Mouse (Mus musculus): ENCODE results near the gene Ehbp1. TPM values are rescaled to one million over a fixed set of nuclear protein-coding genes. Genes with fewer than 3 reads are reported as not detected.

The Ehbp1 gene
- polyA plus RNA-seq, 1 experiment from 2014 or later: 21.7 TPM

DNA sequence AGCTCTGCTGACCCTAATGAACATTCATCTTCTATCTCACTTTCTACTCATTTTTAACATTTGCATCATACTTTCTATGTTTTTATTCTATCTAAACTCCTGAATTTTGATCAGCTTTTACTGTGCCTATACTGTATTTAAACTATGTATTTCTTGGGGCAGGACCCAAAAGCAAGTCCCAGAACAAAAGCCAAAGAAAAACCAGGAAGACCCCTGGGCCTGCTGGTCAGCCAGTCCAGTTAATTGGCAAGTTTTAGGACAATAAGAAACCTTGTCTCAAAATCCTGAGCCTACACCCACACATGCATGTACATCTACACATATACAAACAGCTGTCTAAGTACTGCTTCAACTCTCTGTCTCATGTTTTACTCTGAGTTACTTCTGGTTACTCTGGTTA lies 161.9 kb downstream of the Ehbp1 start:
- Histone ChIP-seq H3K27me3 (ENCODE audit: control insufficient read depth, insufficient read depth, low read length) (no peaks in the 10 kb centered on the region), H3K9ac (replicated peaks; ENCODE audit: low read depth, low read length) (no peak overlapping the region), H3K4me1 (ENCODE audit: control insufficient read depth, insufficient read depth, low read length) (no peaks in the 10 kb centered on the region), H3K27ac (ENCODE audit: low read length) (no peak overlapping the region), H3K9me3 (ENCODE audit: control insufficient read depth, low read depth, low read length) (no peaks in the 10 kb centered on the region), H3K4me2 (replicated peaks; ENCODE audit: low read depth, low read length) (no peak overlapping the region), H3K4me3 (ENCODE audit: low read depth, low read length) (no peak overlapping the region), H3K36me3 (ENCODE audit: control insufficient read depth, insufficient read depth, low read length) (no peaks in the 10 kb centered on the region)
- no peak for ATAC-seq (ENCODE audit: insufficient number of reproducible peaks, insufficient read depth, low FRiP score, low read depth)

DNA sequence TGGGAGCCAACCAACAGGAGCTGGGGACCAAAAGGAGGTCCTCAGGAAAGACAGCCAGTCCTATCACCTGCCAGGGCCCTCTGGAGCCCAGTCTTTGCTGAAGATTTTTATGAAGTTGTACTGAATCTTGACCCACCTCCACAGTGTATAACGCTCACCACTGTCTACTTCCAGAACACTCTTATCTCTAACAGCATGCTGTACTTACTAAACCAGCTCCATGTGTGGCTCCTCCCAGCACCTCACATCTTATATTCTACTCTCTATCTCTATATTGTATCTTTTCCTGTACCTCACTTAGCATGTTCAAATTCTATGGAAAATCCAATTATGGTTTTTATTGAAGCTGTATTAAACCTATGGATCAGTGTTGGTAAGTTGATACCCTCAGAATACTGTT lies 163.5 kb downstream of the Ehbp1 start:
- no peak for ATAC-seq (ENCODE audit: insufficient number of reproducible peaks, insufficient read depth, low FRiP score, low read depth)
- H3K9ac ChIP-seq (replicated peaks; ENCODE audit: low read depth, low read length): no peak overlapping the region
- no peaks in the 10 kb centered on the region for H3K9me3 ChIP-seq (ENCODE audit: control insufficient read depth, low read depth, low read length)
- H3K4me3 ChIP-seq (ENCODE audit: low read depth, low read length): no peak overlapping the region
- no peaks in the 10 kb centered on the region for H3K27me3 ChIP-seq (ENCODE audit: control insufficient read depth, insufficient read depth, low read length)
- no peak overlapping the region for H3K4me2 ChIP-seq (replicated peaks; ENCODE audit: low read depth, low read length)
- no peaks in the 10 kb centered on the region for H3K4me1 ChIP-seq (ENCODE audit: control insufficient read depth, insufficient read depth, low read length)
- no peaks in the 10 kb centered on the region for H3K36me3 ChIP-seq (ENCODE audit: control insufficient read depth, insufficient read depth, low read length)
- no peak overlapping the region for H3K27ac ChIP-seq (ENCODE audit: low read length)
- 85% methylated on average over 1 of the region's 1 CpGs for WGBS

DNA sequence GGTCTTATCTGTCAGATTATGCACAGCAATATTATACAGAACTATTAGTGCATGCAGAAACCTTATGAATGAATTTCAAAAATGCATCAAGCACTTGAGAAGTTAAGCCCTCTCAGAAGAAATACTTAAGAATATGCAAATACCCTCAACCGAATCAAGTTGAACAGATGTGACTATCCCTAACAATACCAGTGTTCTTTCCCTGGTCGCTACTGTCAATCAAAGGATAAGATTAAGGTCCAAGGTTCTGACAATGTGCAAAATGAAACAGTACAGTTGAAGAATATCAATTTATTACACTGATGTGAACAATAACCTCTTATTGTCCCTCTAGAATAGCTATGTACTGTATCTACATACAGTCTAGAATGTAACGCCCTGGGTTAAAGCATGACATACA lies 167.8 kb downstream of the Ehbp1 start:
- ATAC-seq (ENCODE audit: insufficient number of reproducible peaks, insufficient read depth, low FRiP score, low read depth): no peak
- WGBS: 88% methylated on average over 3 of the region's 3 CpGs
- Histone ChIP-seq H3K36me3 (ENCODE audit: control insufficient read depth, insufficient read depth, low read length) (peaks cover 5% of the 10 kb centered on the region; the same call in 1 of the 2 replicates), H3K4me1 (ENCODE audit: control insufficient read depth, insufficient read depth, low read length) (no peaks in the 10 kb centered on the region), H3K4me2 (replicated peaks; ENCODE audit: low read depth, low read length) (no peak overlapping the region), H3K9me3 (ENCODE audit: control insufficient read depth, low read depth, low read length) (no peaks in the 10 kb centered on the region), H3K27me3 (ENCODE audit: control insufficient read depth, insufficient read depth, low read length) (no peaks in the 10 kb centered on the region), H3K4me3 (ENCODE audit: low read depth, low read length) (no peak overlapping the region), H3K9ac (replicated peaks; ENCODE audit: low read depth, low read length) (no peak overlapping the region), H3K27ac (ENCODE audit: low read length) (no peak overlapping the region)

DNA sequence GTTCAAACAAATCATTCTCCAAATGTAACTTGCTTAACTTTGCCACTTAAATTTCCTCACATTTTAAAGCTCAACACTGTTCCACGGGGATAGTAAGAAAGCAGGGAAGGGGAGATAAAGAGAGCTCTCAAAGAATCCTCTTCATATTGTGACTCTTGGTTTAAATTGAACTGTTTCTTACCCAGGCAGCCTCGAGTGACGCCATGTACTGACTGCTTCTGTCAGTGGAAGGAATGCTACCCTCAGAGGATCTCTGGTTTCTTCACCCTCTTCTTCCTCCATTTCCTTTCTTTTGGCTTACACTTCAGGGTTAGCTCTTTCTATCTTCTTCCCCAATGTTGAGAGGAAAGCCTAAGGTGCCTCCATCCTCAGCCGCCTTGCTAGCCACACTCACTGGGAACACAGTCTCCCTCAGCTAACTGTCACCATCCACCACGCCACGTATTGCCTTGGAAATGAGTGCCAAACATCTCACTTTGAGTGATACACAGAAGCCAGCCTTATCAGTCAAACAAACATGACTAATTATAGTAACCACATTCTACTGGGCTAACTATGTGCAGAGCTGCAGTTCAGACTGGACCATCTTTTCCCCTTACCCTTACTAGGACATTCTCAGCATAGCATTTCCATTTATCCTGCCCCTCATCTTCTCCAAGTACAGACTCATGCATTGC lies 171.0 kb downstream of the Ehbp1 start:
- Histone ChIP-seq H3K4me3 (ENCODE audit: low read depth, low read length) (no peak overlapping the region), H3K27ac (ENCODE audit: low read length) (no peak overlapping the region), H3K36me3 (ENCODE audit: control insufficient read depth, insufficient read depth, low read length) (peaks cover 5% of the 10 kb centered on the region; the same call in 1 of the 2 replicates), H3K27me3 (ENCODE audit: control insufficient read depth, insufficient read depth, low read length) (no peaks in the 10 kb centered on the region), H3K9me3 (ENCODE audit: control insufficient read depth, low read depth, low read length) (no peaks in the 10 kb centered on the region), H3K9ac (replicated peaks; ENCODE audit: low read depth, low read length) (no peak overlapping the region), H3K4me2 (replicated peaks; ENCODE audit: low read depth, low read length) (no peak overlapping the region), H3K4me1 (ENCODE audit: control insufficient read depth, insufficient read depth, low read length) (no peaks in the 10 kb centered on the region)
- 91% methylated on average over 6 of the region's 6 CpGs for WGBS
- no peak for ATAC-seq (ENCODE audit: insufficient number of reproducible peaks, insufficient read depth, low FRiP score, low read depth)

DNA sequence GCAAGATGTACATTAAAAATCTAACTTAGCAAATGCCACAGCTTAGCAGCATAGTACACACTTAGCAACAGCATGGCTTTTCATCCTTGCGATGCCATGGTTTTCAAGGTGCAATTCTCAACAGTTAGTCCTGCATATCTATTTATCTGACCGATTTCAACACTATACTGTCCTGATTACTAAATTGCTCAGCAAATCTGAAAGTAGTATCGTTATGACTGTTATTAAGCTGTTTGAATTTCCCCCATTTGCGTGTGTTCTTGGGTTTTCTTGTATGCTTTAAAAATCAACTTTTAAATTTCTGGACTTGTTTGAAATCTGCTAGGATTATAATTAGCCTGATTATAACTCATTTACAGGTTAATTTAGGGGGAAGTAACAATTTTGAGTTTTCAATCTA lies 184.2 kb downstream of the Ehbp1 start:
- Histone ChIP-seq H3K4me2 (replicated peaks; ENCODE audit: low read depth, low read length) (no peak overlapping the region), H3K4me1 (ENCODE audit: control insufficient read depth, insufficient read depth, low read length) (peaks cover 6% of the 10 kb centered on the region), H3K9ac (replicated peaks; ENCODE audit: low read depth, low read length) (no peak overlapping the region), H3K9me3 (ENCODE audit: control insufficient read depth, low read depth, low read length) (no peaks in the 10 kb centered on the region), H3K4me3 (ENCODE audit: low read depth, low read length) (no peak overlapping the region), H3K36me3 (ENCODE audit: control insufficient read depth, insufficient read depth, low read length) (no peaks in the 10 kb centered on the region), H3K27ac (ENCODE audit: low read length) (no peak overlapping the region), H3K27me3 (ENCODE audit: control insufficient read depth, insufficient read depth, low read length) (no peaks in the 10 kb centered on the region)
- ATAC-seq (ENCODE audit: insufficient number of reproducible peaks, insufficient read depth, low FRiP score, low read depth): no peak
- WGBS: 94% methylated on average over 4 of the region's 4 CpGs

DNA sequence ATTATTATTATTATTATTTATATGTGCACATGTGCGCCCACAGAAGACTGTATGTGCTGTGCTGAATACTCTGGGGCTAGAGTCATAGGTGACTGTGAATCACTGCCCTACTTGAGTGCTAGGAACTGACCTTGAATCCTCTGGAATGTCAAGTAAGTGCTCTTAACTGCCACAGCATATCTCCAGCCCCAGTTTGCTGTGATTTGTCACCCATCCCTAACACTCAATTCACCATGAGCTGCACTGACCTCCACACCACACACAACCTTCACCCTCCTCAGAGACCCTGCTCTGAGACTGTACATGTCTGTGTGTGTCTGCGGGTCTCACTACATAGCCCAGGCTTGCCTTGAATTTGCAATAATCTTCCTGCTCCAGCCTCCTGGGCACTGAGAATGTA lies 185.9 kb downstream of the Ehbp1 start:
- WGBS: 80% methylated on average over 2 of the region's 2 CpGs

DNA sequence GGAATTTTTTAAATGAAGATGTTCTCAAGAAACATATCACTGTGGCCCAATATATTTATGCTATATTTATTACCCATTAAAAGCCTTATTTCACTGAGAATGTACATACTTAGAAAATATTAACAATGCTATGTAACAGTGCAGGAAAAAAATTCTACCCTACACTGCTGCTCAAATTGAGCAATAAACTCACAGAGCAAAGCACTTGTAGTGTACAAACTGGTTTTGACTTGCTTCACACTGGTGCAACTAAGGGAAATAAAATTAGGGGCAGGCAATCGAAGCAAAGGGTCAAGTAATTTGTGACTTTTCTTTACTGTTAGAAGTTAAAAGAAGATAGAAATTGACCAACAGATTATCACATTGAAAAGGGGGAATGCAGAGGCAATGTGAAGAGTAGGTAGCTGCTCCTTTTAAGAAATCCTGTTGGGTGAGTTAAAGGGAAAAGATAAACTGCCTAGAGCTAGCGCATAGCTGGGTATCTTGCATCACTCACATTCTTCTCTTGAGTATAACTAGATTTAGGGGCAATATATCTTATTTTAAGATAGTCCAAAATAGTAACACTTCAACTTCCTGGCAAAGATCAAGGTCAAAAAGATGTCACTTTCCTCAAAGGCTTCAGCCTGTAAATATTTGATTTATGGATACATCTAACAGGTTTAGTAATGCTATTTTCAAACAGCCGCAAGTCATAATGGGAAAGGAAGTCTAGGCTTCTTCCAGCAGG lies 186.6 kb downstream of the Ehbp1 start:
- no peak overlapping the region for H3K4me2 ChIP-seq (replicated peaks; ENCODE audit: low read depth, low read length)
- H3K27ac ChIP-seq (ENCODE audit: low read length): no peak overlapping the region
- H3K36me3 ChIP-seq (ENCODE audit: control insufficient read depth, insufficient read depth, low read length): no peaks in the 10 kb centered on the region
- peaks cover 6% of the 10 kb centered on the region for H3K4me1 ChIP-seq (ENCODE audit: control insufficient read depth, insufficient read depth, low read length)
- H3K9ac ChIP-seq (replicated peaks; ENCODE audit: low read depth, low read length): no peak overlapping the region
- H3K9me3 ChIP-seq (ENCODE audit: control insufficient read depth, low read depth, low read length): no peaks in the 10 kb centered on the region
- WGBS: 51% methylated on average over 3 of the region's 3 CpGs
- no peaks in the 10 kb centered on the region for H3K27me3 ChIP-seq (ENCODE audit: control insufficient read depth, insufficient read depth, low read length)
- ATAC-seq (ENCODE audit: insufficient number of reproducible peaks, insufficient read depth, low FRiP score, low read depth): no peak
- H3K4me3 ChIP-seq (ENCODE audit: low read depth, low read length): no peak overlapping the region

More for the DNA sequence above, 185.9 kb downstream of the Ehbp1 start:
- no peak overlapping the region for H3K27ac ChIP-seq (ENCODE audit: low read length)
- H3K4me1 ChIP-seq (ENCODE audit: control insufficient read depth, insufficient read depth, low read length): peaks cover 6% of the 10 kb centered on the region
- no peak for ATAC-seq (ENCODE audit: insufficient number of reproducible peaks, insufficient read depth, low FRiP score, low read depth)
- H3K27me3 ChIP-seq (ENCODE audit: control insufficient read depth, insufficient read depth, low read length): no peaks in the 10 kb centered on the region
- no peaks in the 10 kb centered on the region for H3K9me3 ChIP-seq (ENCODE audit: control insufficient read depth, low read depth, low read length)
- H3K4me2 ChIP-seq (replicated peaks; ENCODE audit: low read depth, low read length): no peak overlapping the region
- H3K9ac ChIP-seq (replicated peaks; ENCODE audit: low read depth, low read length): no peak overlapping the region
- H3K36me3 ChIP-seq (ENCODE audit: control insufficient read depth, insufficient read depth, low read length): no peaks in the 10 kb centered on the region
- no peak overlapping the region for H3K4me3 ChIP-seq (ENCODE audit: low read depth, low read length)

DNA sequence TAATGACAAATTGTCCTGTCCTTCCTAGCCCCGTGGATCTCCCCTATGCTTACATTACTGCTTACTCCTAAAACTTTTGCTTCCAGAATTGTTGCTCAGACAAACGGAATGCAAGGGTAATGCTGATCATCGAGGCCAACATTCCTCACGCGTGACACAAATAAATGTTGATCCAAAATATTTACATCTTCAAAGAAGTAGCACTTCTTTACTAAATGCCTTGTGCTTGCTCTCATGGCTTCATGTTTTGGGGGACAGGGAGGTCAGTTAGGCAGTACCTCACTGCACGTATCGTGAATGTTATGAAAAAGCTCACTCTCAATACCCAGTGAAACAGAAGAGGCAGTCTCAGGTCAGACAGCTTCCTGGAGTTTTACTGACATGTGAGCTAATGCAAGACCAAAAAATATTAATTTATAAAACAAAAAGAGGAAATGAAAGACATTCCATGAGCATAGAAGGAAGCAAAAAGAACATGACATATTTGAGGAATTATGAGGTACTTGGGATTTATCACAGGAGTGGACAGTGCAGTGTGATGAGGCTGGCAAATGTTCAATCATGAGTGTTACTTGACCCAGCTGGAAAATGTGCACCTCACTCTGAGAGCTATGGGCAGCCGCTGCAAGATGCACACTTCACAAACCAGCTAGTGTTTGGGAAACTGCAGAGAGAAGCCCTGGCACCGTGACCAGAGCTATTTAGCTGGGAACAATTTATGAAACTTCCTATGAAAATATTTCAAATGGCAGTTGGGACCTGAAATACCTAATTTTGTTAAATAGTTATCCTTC lies 187.4 kb downstream of the Ehbp1 start:
- H3K9ac ChIP-seq (replicated peaks; ENCODE audit: low read depth, low read length): no peak overlapping the region
- no peak for ATAC-seq (ENCODE audit: insufficient number of reproducible peaks, insufficient read depth, low FRiP score, low read depth)
- WGBS: 46% methylated on average over 9 of the region's 9 CpGs
- peaks cover 6% of the 10 kb centered on the region for H3K4me1 ChIP-seq (ENCODE audit: control insufficient read depth, insufficient read depth, low read length)
- H3K27ac ChIP-seq (ENCODE audit: low read length): no peak overlapping the region
- H3K36me3 ChIP-seq (ENCODE audit: control insufficient read depth, insufficient read depth, low read length): no peaks in the 10 kb centered on the region
- H3K4me3 ChIP-seq (ENCODE audit: low read depth, low read length): no peak overlapping the region
- no peaks in the 10 kb centered on the region for H3K9me3 ChIP-seq (ENCODE audit: control insufficient read depth, low read depth, low read length)
- no peak overlapping the region for H3K4me2 ChIP-seq (replicated peaks; ENCODE audit: low read depth, low read length)
- no peaks in the 10 kb centered on the region for H3K27me3 ChIP-seq (ENCODE audit: control insufficient read depth, insufficient read depth, low read length)
